Mouse (Mus musculus): ENCODE measurements around the gene Dhx15.

The Dhx15 gene

GRCm38 (mm10) chr5:52145684-52146083 is 44.6 kb downstream of the Dhx15 start:
- no peak for DNase-seq (ENCODE audit: low spot score in 2 of 2)

DNA sequence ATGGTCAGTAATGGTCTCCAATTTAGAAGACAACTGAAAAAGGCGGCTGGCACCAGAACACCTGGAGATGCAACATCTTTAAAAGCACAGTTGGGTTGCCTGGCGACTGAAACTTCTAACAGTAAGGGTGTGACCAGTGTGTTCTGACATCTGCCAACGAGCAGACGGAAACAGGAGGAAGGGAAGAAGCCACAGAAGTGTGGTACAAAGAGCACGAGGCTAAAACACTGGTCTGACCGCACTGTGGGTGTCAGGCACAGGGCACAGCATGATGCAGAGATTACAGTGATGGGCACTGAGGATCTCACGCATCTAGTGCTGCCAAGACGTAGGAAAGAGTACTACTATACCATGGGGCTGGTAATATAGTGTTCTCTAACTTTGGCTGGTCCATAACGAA is 48.4 kb downstream of the Dhx15 start:
- DNase-seq (ENCODE audit: low spot score in 2 of 2), result no peak

- DNase-seq (ENCODE audit: low spot score in 2 of 2), result no peak
Observed at GRCm38 (mm10) chr5:52138819-52139218, 51.5 kb downstream of the Dhx15 start.

DNA sequence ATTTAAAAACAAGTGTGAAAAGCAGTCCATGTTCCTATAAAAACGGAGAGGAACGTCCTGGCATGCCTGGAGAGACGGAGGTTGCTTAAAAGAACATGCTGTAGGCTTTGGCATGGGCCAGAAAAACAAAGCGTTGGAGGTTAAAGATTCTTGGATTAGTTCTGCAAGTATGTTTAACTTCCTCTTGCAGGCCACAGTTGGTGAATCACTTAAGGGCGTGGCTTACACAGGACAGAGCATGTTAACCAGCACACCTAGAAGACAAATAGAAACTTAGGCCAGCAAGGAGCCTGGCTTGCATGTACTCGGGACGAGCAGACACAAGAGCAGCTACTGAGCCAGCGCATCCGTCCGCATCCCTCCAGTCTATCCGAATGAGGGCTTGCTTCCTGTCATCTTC is 52.2 kb downstream of the Dhx15 start:
- no peak for DNase-seq (ENCODE audit: low spot score in 2 of 2)

GRCm38 (mm10) chr5:52135460-52136141 is 54.7 kb downstream of the Dhx15 start:
- DNase-seq (ENCODE audit: low spot score in 2 of 2), result no peak

DNA sequence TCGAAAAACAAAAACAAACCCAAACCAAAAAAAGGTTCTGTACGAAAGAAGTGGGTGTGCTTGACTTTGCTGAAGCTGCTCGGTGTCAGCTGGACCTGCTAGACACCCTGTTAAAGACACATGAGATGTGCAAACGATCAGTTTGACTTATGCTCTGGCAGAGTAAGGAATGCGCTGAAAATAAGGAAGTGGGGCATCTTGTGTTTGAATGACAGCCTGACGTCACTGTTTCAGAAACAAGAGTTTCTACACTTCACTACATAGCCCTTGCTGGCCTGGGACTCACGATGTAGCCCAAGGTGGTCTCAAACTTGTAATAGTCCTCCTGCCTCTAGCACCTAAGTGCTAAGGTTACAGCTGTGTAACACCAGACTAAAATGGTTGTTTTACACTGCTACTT is 57.5 kb downstream of the Dhx15 start:
- DNase-seq (ENCODE audit: low spot score in 2 of 2), result no peak

DNA sequence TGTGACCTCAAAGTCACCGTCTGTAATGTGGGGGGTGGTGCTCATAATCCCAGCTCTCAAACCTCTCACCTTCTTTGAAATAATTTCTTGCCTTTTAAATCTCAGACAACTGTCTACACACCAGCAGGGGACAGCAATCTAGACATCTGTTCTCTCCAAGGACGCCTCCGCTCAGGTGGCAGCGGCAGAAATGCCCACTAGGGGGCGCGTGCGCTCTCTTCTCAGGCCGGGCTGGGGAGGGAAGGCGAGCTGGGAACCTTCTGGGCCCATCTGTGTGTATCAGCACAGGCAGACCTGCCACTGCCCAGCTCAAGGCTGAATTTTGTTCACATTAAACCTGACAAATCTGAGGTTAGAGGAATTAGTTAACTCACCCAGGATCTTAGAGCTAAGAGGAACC is 58.2 kb downstream of the Dhx15 start:
- peak in 1 of 2 experiments; percentile 62 for DNase-seq (ENCODE audit: low spot score in 2 of 2)

DNA sequence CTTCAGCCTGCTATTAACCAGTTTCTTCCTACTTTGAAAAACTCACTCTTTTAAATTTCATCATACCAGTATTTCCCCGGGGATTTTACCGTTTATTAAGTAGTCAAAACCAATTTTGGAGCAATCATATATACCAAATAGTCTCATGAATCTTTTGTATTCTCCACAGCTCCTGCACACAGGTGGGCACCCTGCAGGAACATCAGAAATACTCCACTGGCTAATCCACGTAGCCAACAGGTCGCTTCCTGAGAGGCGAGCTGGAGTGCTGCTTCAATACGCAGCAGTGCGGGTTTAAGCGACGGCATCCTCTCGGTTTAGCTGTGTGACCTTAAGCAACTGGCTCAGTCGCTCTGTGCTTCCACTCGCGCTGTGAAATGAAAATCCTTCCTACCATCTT is 58.9 kb downstream of the Dhx15 start:
- no peak for DNase-seq (ENCODE audit: low spot score in 2 of 2)

DNA sequence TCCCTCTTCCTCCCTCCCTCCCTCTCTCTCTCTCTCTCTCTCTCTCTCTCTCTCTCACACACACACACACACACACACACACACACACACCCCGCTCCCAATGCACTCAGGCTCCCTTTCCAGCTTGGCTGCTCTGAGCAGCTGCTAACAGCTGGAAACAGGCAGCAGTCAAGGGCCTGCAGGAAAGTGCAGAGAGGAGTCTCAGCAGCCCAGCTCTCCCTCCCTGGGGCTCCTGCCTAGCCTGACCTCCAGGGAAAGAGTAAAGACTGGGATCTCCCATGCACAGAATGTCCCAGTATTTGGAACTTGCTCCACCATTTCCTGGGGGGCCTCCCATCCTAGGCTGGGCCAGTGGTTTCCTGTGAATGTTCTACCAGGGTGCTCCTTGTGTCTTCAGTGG is 59.8 kb downstream of the Dhx15 start:
- DNase-seq (ENCODE audit: low spot score in 2 of 2), result no peak

DNA sequence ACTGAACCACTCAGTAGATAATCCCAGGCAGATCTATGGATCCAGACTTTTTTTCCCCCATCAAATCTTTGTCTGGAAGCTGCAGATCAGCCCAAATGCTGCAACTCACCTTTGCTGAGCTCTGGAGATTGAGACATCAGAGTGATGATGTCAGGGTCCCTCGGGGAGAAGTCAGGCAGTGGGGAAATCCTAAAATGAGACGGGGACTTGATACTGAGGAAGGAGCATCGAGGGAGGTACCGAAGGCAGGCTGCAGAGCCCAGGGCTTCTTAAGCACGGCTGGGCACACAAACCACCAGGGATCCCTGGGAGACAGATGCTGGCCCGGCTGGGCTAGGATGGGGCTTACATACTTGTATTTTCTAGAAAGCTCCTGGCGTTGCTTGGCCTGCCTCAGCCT is 64.1 kb downstream of the Dhx15 start:
- no peak for DNase-seq (ENCODE audit: low spot score in 2 of 2)

DNA sequence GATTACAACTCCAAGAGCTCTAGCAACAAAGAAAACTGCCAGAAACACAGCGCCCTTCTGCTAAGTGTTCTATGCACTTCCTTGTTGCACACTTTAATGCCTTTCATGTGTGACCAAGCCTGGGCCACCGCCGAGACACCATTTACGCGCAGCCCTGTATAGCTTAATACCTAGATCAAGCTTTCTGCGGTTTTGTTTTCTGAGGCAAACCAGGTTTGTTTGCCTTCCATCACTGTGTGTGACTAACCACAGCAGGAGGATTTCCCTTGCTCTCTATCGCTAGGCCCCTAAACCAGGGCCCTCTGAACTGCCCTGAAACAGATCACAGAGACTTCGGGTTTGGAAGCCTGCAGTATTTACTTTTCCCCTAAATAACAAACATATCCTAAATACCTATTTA is 64.5 kb downstream of the Dhx15 start:
- no peak for DNase-seq (ENCODE audit: low spot score in 2 of 2)

DNA sequence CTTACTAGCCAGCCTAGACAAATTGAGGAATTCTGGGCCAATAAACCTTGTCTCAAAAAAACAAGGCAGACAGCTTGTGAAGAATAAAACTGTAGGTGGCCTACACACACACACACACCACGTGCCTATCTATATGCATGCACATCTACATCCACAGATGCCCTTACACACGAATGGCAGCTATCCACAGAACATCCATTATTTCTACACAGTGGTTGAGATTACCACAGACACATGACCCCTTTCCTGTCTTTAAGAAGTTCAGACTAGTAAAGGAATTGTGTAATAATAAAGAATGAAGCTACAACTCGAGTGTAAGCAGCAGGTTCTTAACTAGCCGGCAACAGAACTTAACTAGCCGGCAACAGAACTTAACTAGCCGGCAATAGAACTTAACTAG is 68.2 kb downstream of the Dhx15 start:
- DNase-seq (ENCODE audit: low spot score in 2 of 2), result no peak

- DNase-seq (ENCODE audit: low spot score in 2 of 2), result peak in 1 of 2 experiments; percentile 8
Observed at GRCm38 (mm10) chr5:52119822-52120221, 70.5 kb downstream of the Dhx15 start.

DNA sequence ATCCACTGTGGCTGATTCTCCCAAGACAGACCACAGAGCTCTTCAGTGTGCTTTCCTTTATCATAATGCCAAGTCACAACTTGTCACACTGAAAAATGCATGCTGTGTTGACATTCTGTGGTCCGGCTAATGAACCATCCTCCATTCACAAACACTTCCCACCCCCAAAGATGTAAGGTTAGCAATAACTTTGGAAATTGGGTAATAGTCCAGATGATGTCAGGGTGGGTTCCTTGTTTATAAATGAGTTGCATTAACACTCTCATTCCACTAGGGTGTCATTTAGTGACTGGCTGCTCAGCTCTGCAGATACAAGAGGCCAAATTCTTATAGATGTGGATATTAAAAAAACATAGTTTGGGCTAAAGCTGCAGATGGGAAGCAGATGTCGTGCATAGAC is 71.1 kb downstream of the Dhx15 start:
- no peak for DNase-seq (ENCODE audit: low spot score in 2 of 2)

DNA sequence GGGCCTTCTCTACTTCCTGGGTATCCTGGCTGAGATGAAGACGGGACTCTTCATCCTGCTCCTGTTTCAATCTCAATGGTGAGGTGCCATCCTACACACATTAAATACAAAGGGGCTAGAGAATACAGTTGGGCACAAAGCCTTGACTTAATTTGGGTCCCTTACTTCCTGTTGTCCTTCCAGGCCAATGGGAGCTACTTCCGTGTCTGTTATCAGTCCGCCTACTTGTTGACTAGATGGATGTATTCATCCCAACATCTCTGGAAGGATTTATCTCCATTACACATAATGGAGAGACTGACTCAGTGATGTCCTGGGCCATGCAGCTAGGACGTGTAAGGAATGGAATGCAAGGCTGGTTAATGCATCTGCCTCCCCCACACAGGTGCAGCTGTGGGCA is 72.5 kb downstream of the Dhx15 start:
- DNase-seq (ENCODE audit: low spot score in 2 of 2), result no peak

DNA sequence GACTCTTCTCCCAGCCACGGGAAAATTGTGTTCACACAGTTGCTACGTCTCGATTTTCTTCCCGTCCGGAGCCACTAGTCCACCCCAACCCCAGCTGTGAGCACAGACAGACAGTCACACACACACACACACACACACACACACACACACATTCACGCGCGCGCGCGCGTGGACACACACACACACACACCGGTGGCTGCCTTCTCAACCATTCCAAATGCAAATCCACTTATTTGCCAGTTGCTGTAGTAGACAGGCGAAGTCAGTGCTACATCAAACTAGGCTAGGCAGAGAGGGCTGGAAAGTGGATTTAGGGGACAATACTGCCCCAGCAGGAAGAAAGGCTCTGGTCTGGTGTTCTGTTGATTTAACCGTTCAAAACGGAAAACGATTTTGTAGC is 73.9 kb downstream of the Dhx15 start:
- no peak for DNase-seq (ENCODE audit: low spot score in 2 of 2)

GRCm38 (mm10) chr5:52115821-52116317 is 74.4 kb downstream of the Dhx15 start:
- peak; percentile 33 to 67 for DNase-seq (ENCODE audit: low spot score in 2 of 2)

GRCm38 (mm10) chr5:52114751-52115451 is 75.4 kb downstream of the Dhx15 start:
- DNase-seq (ENCODE audit: low spot score in 2 of 2), result no peak

DNA sequence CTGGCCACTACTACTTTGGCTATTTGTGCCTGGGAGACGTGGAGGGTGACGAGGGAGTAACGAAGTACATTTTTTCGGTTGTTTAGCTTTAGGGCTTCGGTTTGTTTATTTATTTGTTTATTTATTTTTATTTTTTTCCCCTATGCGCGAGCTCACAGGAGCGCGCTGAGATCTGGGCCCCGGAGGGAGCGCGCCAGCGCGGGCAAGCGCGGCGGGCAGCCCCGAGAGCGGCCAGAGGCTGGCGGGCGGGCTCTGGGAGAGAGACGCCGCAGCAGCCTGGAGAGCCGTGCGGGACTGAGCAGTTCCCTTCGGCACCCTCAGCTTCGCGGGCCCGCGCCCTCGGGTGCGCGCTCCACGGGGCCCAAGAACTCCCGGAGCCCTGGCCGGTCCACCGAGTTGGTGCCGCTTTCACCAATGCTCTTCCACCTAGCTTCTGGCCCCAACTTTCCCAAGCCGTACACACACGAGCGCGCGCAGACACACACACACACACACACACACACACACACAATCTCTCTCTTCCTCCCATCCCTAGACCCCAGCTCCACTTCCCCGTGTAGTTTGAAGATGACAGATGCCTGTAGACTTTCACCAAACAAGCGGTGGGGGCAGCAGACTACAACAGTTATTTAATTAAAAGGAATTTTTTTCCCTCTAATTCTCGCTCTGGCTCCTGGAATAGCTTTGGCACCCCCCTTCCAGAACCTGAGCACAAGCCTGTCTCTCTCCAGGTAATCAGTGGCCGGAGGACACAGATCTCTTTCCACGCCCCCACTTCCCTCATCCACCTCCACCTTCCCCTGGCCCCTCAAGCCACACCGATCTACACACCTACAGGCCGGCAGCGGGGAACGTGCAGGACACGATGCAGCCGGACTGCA is 76.2 kb downstream of the Dhx15 start:
- no peak for DNase-seq (ENCODE audit: low spot score in 2 of 2)

GRCm38 (mm10) chr5:52112953-52113841 is 77.1 kb downstream of the Dhx15 start:
- no peak for DNase-seq (ENCODE audit: low spot score in 2 of 2)

DNA sequence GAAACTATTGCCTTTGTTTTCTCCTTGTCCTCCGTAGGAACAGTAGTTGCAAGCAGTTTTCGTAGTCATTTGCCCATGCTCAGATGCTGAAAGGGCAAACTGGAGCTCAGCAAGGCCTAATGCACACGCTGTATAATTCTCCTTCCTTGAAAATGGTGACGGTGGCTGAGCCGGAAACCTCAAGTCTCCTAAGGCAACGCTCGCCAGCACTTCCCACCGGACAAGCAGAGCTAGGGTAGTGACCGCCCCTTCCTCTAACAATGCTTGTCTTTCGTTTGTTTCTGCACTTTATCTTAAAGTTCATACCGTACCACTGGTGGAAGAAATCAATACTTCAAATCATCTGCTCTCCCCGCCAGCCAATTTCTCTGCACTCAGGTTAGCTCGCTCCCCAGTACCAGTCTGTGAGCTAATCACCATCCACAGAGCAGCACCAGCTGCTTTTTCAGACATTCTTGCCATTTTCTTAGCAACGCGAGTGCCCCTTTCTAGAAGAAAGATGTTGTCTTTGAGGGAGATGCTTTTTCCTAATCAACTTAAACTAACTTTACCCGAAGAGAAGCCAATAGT is 78.0 kb downstream of the Dhx15 start:
- DNase-seq (ENCODE audit: low spot score in 2 of 2), result no peak

Measured in thymus, postnatal 10 days (tissue).